Mouse (Mus musculus) CD4-positive, CD25-positive, alpha-beta regulatory T cell, adult 2 months (primary cell): ENCODE data around the gene Gm5615.

Experiments used
- DNase-seq: peaks from one replicate; pipeline ENCODE4 v3.0.0-alpha.2; 2012; ENCODE audit warnings: low read depth, low spot score

Gm5615 gene

DNA sequence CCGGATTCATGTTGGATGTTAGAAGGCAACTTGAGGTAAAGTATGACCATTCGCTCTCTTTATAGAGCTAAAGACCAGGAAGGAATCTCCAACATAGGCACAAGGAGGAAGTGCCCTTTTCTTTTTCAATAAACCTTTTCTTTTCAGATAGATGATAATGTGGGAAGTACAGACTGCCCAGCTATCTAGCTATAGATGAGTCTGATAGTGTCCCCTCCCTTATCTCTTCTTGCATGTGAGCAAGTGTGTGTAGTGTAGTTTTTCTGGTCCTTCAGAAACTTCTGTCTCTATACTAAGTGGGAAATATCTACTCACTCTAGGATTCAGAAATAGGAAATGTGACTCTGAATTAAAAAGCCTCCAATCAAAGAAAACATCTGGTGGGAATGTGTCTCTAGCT, at the start of gene Gm5615:
Gene Gm5615, minus strand, starts transcription at position 101 of the 400 bp plus-strand sequence.
- no peak for DNase-seq

DNA sequence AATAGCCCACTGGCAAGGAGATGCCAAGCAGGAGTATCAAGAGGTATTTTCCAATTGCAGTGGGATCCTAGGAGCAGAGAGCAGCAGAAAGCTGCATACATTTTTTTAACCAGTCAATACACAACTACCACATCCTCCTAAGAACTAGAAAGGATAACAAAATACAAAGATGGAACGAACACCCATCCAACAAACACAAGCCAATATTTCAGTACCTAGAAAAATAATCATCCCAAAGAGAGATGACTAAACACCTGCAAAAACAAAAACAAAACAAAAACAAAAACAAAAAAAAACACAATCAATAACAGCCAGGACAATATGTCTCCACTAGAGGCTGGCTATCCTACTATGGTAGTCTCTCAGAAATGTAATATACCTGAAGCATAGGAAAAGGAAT, 40.8 kb upstream of the Gm5615 start, which contains the start of gene Gm17689:
Gene Gm17689, minus strand, starts transcription at position 101 of the 400 bp plus-strand sequence.
- no peak for DNase-seq

DNA sequence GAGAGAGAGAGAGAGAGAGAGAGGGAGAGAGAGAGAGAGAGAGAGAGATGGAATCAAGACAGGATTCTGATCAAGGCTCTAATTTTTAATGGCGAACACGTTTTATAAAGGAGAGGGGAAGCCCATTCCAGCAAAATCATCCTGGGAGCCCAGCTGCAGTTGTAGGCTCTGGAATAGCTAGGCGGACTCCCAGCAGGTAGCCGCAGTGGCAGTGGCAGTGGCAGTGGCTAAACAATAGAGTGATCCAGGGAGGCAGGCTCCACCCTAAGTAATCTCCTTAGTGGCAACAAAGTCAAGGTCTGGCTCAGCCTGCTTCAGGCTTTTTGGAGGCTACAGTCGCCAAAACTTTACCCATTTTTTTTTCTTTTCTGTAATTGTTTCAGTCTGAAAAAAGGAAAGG, 37.6 kb downstream of the Gm5615 start:
- DNase-seq, result no peak

DNA sequence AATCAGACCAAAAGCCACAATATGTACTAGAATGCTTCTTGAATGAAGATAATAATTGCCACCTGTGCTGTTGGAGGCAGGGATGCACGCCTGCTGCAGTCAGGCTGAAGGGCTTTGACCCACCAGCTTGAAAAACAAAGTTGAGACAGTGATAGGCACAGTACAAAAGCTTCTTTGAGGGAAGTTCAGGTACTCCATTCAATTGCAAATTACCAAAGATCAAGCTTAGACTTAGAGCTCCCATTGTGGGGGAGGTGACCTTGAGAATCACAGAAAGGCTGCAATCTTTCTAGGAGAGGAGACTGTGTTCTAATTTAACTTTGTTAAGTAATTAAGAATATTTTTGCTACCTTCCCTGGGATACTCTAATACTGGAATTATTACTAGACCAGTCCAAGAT, 45.9 kb downstream of the Gm5615 start:
- DNase-seq, result no peak

DNA sequence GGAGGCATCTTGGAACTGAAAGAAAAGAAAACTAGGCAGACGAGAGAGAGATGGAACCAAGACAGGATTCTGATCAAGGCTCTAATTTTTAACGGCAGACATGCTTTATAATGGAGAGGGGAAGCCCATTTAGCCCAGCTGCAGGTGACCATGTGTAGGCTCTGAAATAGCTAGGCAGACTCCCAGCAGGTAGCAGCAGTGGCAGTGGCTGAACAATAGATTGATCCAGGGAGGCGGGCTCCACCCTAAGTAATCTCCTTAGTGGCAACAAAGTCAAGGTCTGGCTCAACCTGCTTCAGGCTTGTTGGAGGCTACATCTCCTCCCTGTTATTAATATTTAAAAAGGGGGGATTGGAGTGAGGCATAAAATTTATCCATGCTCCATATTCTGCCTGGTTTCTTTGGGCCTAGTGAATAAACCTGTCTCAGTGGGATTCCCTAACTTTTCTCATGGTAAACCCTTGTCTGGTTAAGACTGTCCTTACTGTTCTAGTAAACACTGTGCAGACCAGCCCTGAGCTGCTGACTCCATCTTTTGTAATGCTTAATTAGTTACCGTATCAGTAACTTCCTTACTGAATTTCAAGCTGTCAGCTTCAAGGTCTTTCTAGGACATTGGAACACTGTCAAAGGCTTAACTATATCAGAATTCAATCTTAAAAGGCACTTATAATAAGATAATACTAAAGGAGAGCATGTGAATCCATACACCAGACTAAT, 47.1 kb downstream of the Gm5615 start:
- DNase-seq, result no peak
